Mouse (Mus musculus): ENCODE measurements around the gene Tnfsf12. TPM values are rescaled to one million over a fixed set of nuclear protein-coding genes. Genes with fewer than 3 reads are reported as not detected.

Gene Tnfsf12
- polyA plus RNA-seq, 1 experiment = 31.2 TPM

GRCm38 (mm10) chr11:69654760-69655159 lies 40.9 kb downstream of the Tnfsf12 start:
- no peak for TF ChIP-seq CTCF (IDR thresholded peaks at IDR 0.05; ENCODE audit: borderline replicate concordance, insufficient read depth, low read depth, low read length)
- TF ChIP-seq POLR2A (IDR thresholded peaks at IDR 0.05; ENCODE audit: borderline replicate concordance, insufficient read depth, low read length) = no peak
- 55% methylated on average over 9 of the region's 9 CpGs for WGBS
- Histone ChIP-seq H3K27ac (ENCODE audit: insufficient read depth, low read length) (no peak overlapping the region), H3K27me3 (ENCODE audit: control insufficient read depth, insufficient read depth, low read length) (no peaks in the 10 kb centered on the region), H3K4me3 (replicated peaks; ENCODE audit: insufficient read depth, low read depth, low read length) (no peak overlapping the region), H3K4me1 (ENCODE audit: control insufficient read depth, insufficient read depth, low read length) (0 out of 2 replicates have a peak, but pooled peaks cover 5% of the 10 kb centered on the region)
- DNase-seq = no peak

GRCm38 (mm10) chr11:69653399-69653798 lies 42.2 kb downstream of the Tnfsf12 start:
- Histone ChIP-seq H3K27me3 (ENCODE audit: control insufficient read depth, insufficient read depth, low read length) (no peaks in the 10 kb centered on the region), H3K4me1 (ENCODE audit: control insufficient read depth, insufficient read depth, low read length) (0 out of 2 replicates have a peak, but pooled peaks cover 5% of the 10 kb centered on the region), H3K4me3 (replicated peaks; ENCODE audit: insufficient read depth, low read depth, low read length) (no peak overlapping the region), H3K27ac (ENCODE audit: insufficient read depth, low read length) (no peak overlapping the region)
- DNase-seq = no peak
- 60% methylated on average over 5 of the region's 5 CpGs for WGBS
- TF ChIP-seq POLR2A (IDR thresholded peaks at IDR 0.05; ENCODE audit: borderline replicate concordance, insufficient read depth, low read length) (no peak), CTCF (IDR thresholded peaks at IDR 0.05; ENCODE audit: borderline replicate concordance, insufficient read depth, low read depth, low read length) (no peak)

GRCm38 (mm10) chr11:69645860-69646259 lies 49.8 kb downstream of the Tnfsf12 start:
- Histone ChIP-seq H3K4me1 (ENCODE audit: control insufficient read depth, insufficient read depth, low read length) (no peaks in the 10 kb centered on the region), H3K27me3 (ENCODE audit: control insufficient read depth, insufficient read depth, low read length) (no peaks in the 10 kb centered on the region), H3K4me3 (replicated peaks; ENCODE audit: insufficient read depth, low read depth, low read length) (no peak overlapping the region), H3K27ac (ENCODE audit: insufficient read depth, low read length) (no peak overlapping the region)
- TF ChIP-seq POLR2A (IDR thresholded peaks at IDR 0.05; ENCODE audit: borderline replicate concordance, insufficient read depth, low read length) = no peak
- no peak for DNase-seq
- WGBS = 89% methylated on average over 5 of the region's 5 CpGs

Other genes starting within 250 kb of the Tnfsf12 start
- gene Dnah2, start 146.7 kb downstream of the Tnfsf12 start, polyA plus RNA-seq (2012; rRNA removed) = 0.55 and 0.69 TPM in 2 replicates
- 84.8 and 104 TPM in 2 replicates for gene Efnb3, start 135.6 kb downstream of the Tnfsf12 start, polyA plus RNA-seq (2012; rRNA removed)
- gene Wrap53, start 115.6 kb downstream of the Tnfsf12 start, polyA plus RNA-seq (2012; rRNA removed) = 18.6 and 18.8 TPM in 2 replicates
- 34.7 and 35.6 TPM in 2 replicates for gene Trp53, start 115.5 kb downstream of the Tnfsf12 start, polyA plus RNA-seq (2012; rRNA removed)
- 890 and 950 TPM in 2 replicates for gene Atp1b2, start 89.9 kb downstream of the Tnfsf12 start, polyA plus RNA-seq (2012; rRNA removed)
- 0.11 TPM in 2 replicates for gene Shbg, start 77.9 kb downstream of the Tnfsf12 start, polyA plus RNA-seq (2012; rRNA removed)
- gene Sat2, start 73.8 kb downstream of the Tnfsf12 start, polyA plus RNA-seq (2012; rRNA removed) = 32.4 and 33.5 TPM in 2 replicates
- gene Fxr2, start 62.9 kb downstream of the Tnfsf12 start, polyA plus RNA-seq (2012; rRNA removed) = 176 and 183 TPM in 2 replicates
- gene Sox15, start 40.5 kb downstream of the Tnfsf12 start, polyA plus RNA-seq (2012; rRNA removed) = not detected in 2 replicates
- 115 and 120 TPM in 2 replicates for gene Mpdu1, start 33.2 kb downstream of the Tnfsf12 start, polyA plus RNA-seq (2012; rRNA removed)
- 3.7 and 4.5 TPM in 2 replicates for gene Cd68, start 29.7 kb downstream of the Tnfsf12 start, polyA plus RNA-seq (2012; rRNA removed)
- gene Eif4a1, start 23.4 kb downstream of the Tnfsf12 start, polyA plus RNA-seq (2012; rRNA removed) = 316 and 321 TPM in 2 replicates
- gene Senp3, start 13.8 kb downstream of the Tnfsf12 start, polyA plus RNA-seq (2012; rRNA removed) = 110 and 152 TPM in 2 replicates
- 4.8 and 4.9 TPM in 2 replicates for gene Tnfsf13, start 10.1 kb downstream of the Tnfsf12 start, polyA plus RNA-seq (2012; rRNA removed)
- 3.3 and 4.2 TPM in 2 replicates for gene Tnfsfm13, start 249 bp upstream of the Tnfsf12 start, polyA plus RNA-seq (2012; rRNA removed)
- 35.3 and 42.3 TPM in 2 replicates for gene Polr2a, start 62.8 kb upstream of the Tnfsf12 start, polyA plus RNA-seq (2012; rRNA removed)
- gene Slc35g3, start 66.1 kb upstream of the Tnfsf12 start, polyA plus RNA-seq (2012; rRNA removed) = not detected in 2 replicates
- 69.8 and 71.1 TPM in 2 replicates for gene Zbtb4, start 70.1 kb upstream of the Tnfsf12 start, polyA plus RNA-seq (2012; rRNA removed)
- gene Chrnb1, start 100.1 kb upstream of the Tnfsf12 start, polyA plus RNA-seq (2012; rRNA removed) = 1.6 and 2.9 TPM in 2 replicates
- 47.0 and 49.4 TPM in 2 replicates for gene Fgf11, start 106.0 kb upstream of the Tnfsf12 start, polyA plus RNA-seq (2012; rRNA removed)
- gene Tmem102, start 109.8 kb upstream of the Tnfsf12 start, polyA plus RNA-seq (2012; rRNA removed) = 0.28 and 0.36 TPM in 2 replicates
- gene Gm39566, start 119.4 kb upstream of the Tnfsf12 start, polyA plus RNA-seq (2012; rRNA removed) = not detected in 2 replicates
- not detected in 2 replicates for gene Spem2, start 122.6 kb upstream of the Tnfsf12 start, polyA plus RNA-seq (2012; rRNA removed)
- 1.4 TPM in 2 replicates for gene Spem1, start 126.3 kb upstream of the Tnfsf12 start, polyA plus RNA-seq (2012; rRNA removed)
- gene Nlgn2, start 141.9 kb upstream of the Tnfsf12 start, polyA plus RNA-seq (2012; rRNA removed) = 116 and 122 TPM in 2 replicates
- 200 and 210 TPM in 2 replicates for gene Tmem256, start 142.7 kb upstream of the Tnfsf12 start, polyA plus RNA-seq (2012; rRNA removed)
- 34.2 and 36.9 TPM in 2 replicates for gene Plscr3, start 150.5 kb upstream of the Tnfsf12 start, polyA plus RNA-seq (2012; rRNA removed)
- 0.21 and 0.39 TPM in 2 replicates for gene Tnk1, start 162.9 kb upstream of the Tnfsf12 start, polyA plus RNA-seq (2012; rRNA removed)
- not detected in 2 replicates for gene Tmem95, start 182.2 kb upstream of the Tnfsf12 start, polyA plus RNA-seq (2012; rRNA removed)
- 1.9 and 2.2 TPM in 2 replicates for gene Kctd11, start 185.6 kb upstream of the Tnfsf12 start, polyA plus RNA-seq (2012; rRNA removed)
- 0.18 and 0.24 TPM in 2 replicates for gene Acap1, start 199.7 kb upstream of the Tnfsf12 start, polyA plus RNA-seq (2012; rRNA removed)
- 0.36 and 0.43 TPM in 2 replicates for gene 2810408A11Rik, start 205.1 kb upstream of the Tnfsf12 start, polyA plus RNA-seq (2012; rRNA removed)
- 119 and 128 TPM in 2 replicates for gene Neurl4, start 205.2 kb upstream of the Tnfsf12 start, polyA plus RNA-seq (2012; rRNA removed)
- 78.9 and 87.5 TPM in 2 replicates for gene Gps2, start 218.0 kb upstream of the Tnfsf12 start, polyA plus RNA-seq (2012; rRNA removed)
- 514 and 533 TPM in 2 replicates for gene Eif5a, start 226.1 kb upstream of the Tnfsf12 start, polyA plus RNA-seq (2012; rRNA removed)
- gene Ybx2, start 239.9 kb upstream of the Tnfsf12 start, polyA plus RNA-seq (2012; rRNA removed) = 16.5 and 16.8 TPM in 2 replicates